Mouse (Mus musculus): ENCODE measurements around the gene Mgmt. TPM values are rescaled to one million over a fixed set of nuclear protein-coding genes. Genes with fewer than 3 reads are reported as not detected.

The Mgmt gene
- total RNA-seq, 1 experiment from 2014 or later, result not detected

GRCm38 (mm10) chr7:136897481-136897880 lies 3.1 kb downstream of the Mgmt start:
- no peak for ATAC-seq (replicated peaks; ENCODE audit: insufficient number of reproducible peaks, low FRiP score, low TSS enrichment, poor library complexity, severe bottlenecking)

- no peak for ATAC-seq (replicated peaks; ENCODE audit: insufficient number of reproducible peaks, low FRiP score, low TSS enrichment, poor library complexity, severe bottlenecking)
Measured at GRCm38 (mm10) chr7:136898005-136898404, 3.6 kb downstream of the Mgmt start.

DNA sequence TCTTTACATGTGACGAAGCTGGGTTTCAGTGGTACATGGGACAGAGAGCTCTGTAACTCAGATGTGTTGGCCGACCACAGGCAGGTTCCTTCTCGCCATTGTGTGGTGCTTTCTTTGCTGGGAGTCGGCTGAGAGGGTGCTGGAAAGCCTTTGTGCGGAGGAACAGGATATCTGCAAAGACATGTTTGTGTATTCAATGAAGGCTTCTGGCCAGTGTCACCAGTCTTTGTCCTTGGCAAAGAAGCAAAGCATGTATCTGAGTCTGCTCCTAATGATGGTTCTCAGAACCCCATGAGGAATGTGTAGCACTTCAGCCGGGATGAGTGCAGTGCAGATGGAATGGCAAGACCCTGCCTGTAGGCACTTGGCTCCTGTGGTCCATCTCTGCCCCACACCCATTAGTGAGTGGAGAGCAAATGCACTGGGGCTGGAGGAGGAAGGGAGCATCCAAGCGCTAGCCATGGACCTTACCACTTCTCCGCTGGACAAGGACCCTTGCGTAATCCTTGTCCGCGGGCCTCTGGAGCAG lies 14.3 kb downstream of the Mgmt start:
- ATAC-seq (replicated peaks; ENCODE audit: insufficient number of reproducible peaks, low FRiP score, low TSS enrichment, poor library complexity, severe bottlenecking), result no peak

DNA sequence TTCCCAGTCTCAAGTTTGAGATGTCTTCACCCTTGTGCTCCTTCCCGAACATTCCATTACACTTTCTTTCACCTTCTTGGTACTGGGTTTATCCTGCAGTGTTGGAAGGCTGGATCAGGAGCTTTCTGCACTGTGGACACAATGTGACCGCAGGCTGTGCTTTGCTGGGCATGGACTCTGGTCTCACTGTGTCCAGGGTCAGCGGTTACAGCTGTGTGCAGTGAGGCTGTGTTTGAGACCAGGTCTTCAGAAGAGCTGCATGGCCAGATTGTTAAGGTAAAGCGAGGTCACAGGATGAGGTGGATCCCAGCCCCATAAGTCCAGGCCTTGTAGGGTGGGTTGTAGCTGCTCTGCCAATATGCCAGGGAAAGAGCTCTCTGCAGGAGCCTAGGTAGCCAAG lies 18.5 kb downstream of the Mgmt start:
- no peak for ATAC-seq (replicated peaks; ENCODE audit: insufficient number of reproducible peaks, low FRiP score, low TSS enrichment, poor library complexity, severe bottlenecking)

- ATAC-seq (replicated peaks; ENCODE audit: insufficient number of reproducible peaks, low FRiP score, low TSS enrichment, poor library complexity, severe bottlenecking), result no peak
Measured at GRCm38 (mm10) chr7:136916021-136916420, 21.6 kb downstream of the Mgmt start.

- no peak for ATAC-seq (replicated peaks; ENCODE audit: insufficient number of reproducible peaks, low FRiP score, low TSS enrichment, poor library complexity, severe bottlenecking)
Measured at GRCm38 (mm10) chr7:136920976-136921755, 26.8 kb downstream of the Mgmt start.

GRCm38 (mm10) chr7:136922230-136922629 lies 27.8 kb downstream of the Mgmt start:
- no peak for ATAC-seq (replicated peaks; ENCODE audit: insufficient number of reproducible peaks, low FRiP score, low TSS enrichment, poor library complexity, severe bottlenecking)

- no peak for ATAC-seq (replicated peaks; ENCODE audit: insufficient number of reproducible peaks, low FRiP score, low TSS enrichment, poor library complexity, severe bottlenecking)
Measured at GRCm38 (mm10) chr7:136924610-136925260, 30.3 kb downstream of the Mgmt start.

GRCm38 (mm10) chr7:136926178-136926577 lies 31.8 kb downstream of the Mgmt start:
- ATAC-seq (replicated peaks; ENCODE audit: insufficient number of reproducible peaks, low FRiP score, low TSS enrichment, poor library complexity, severe bottlenecking), result no peak

- no peak for ATAC-seq (replicated peaks; ENCODE audit: insufficient number of reproducible peaks, low FRiP score, low TSS enrichment, poor library complexity, severe bottlenecking)
Measured at GRCm38 (mm10) chr7:136930451-136930850, 36.0 kb downstream of the Mgmt start.

GRCm38 (mm10) chr7:136933367-136933766 lies 39.0 kb downstream of the Mgmt start:
- ATAC-seq (replicated peaks; ENCODE audit: insufficient number of reproducible peaks, low FRiP score, low TSS enrichment, poor library complexity, severe bottlenecking), result no peak

DNA sequence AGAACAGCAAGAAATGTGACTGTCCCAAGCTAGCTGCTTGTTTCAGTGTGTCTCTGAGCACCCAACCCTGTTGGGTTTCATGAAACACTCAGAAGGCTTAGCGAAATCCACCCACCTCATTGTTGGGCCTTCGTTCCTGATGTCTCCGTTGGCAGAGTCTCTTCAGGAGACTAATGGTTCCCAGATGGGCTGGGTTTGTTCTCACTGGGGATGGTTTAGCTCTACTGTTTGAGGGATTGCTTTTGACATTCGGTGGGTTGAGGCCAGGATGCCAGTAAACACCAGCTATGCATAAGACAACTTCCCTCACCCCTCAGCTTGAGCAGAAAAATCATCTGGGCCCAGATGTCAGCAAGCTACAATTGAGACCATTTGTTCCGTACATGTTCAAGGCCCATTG lies 39.9 kb downstream of the Mgmt start:
- ATAC-seq (replicated peaks; ENCODE audit: insufficient number of reproducible peaks, low FRiP score, low TSS enrichment, poor library complexity, severe bottlenecking), result no peak

DNA sequence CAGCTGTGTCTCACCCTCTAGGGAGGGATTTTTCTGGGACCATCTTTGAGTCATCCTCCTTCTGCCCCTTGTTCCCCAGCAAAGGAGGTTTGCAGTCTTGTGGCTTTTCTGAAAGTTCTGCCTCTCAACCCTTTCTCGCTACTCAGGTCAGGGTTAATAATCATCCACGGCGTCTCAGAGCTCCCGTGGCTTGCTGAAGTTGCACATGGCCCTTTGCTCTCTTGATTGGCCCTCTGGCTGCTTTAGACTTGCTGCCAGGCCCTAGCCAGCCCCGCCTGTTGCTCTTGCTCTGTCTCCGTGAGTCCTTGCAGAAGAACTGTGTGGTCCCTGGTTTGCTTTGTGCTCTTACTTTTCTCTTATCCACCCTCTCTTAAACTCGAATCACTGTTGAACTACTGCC lies 40.4 kb downstream of the Mgmt start:
- ATAC-seq (replicated peaks; ENCODE audit: insufficient number of reproducible peaks, low FRiP score, low TSS enrichment, poor library complexity, severe bottlenecking), result no peak

DNA sequence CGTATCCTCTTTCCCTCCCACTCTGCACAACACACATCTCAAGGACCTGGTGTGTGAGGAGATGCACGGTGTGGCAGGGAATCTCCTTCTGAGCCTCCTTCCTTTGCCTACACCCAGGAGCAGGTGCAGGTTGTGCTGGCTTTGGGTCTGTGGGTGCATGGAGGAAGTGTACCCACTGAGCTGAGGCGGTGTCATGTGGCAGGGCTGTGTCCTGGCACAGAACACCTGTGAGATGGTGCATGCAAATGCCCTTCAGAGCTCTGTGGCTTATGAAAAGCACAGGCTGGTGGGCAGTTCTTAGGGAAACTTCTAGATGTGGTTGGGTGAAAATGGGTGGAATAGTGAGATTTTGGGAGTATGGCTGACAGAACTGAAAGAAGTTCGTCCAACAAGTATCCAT lies 44.0 kb downstream of the Mgmt start:
- ATAC-seq (replicated peaks; ENCODE audit: insufficient number of reproducible peaks, low FRiP score, low TSS enrichment, poor library complexity, severe bottlenecking), result no peak

GRCm38 (mm10) chr7:136942414-136942813 lies 48.0 kb downstream of the Mgmt start:
- no peak for ATAC-seq (replicated peaks; ENCODE audit: insufficient number of reproducible peaks, low FRiP score, low TSS enrichment, poor library complexity, severe bottlenecking)

GRCm38 (mm10) chr7:136943886-136944285 lies 49.5 kb downstream of the Mgmt start:
- ATAC-seq (replicated peaks; ENCODE audit: insufficient number of reproducible peaks, low FRiP score, low TSS enrichment, poor library complexity, severe bottlenecking), result no peak

- ATAC-seq (replicated peaks; ENCODE audit: insufficient number of reproducible peaks, low FRiP score, low TSS enrichment, poor library complexity, severe bottlenecking), result no peak
Measured at GRCm38 (mm10) chr7:136945697-136946096, 51.3 kb downstream of the Mgmt start.

- no peak for ATAC-seq (replicated peaks; ENCODE audit: insufficient number of reproducible peaks, low FRiP score, low TSS enrichment, poor library complexity, severe bottlenecking)
Measured at GRCm38 (mm10) chr7:136946131-136946530, 51.7 kb downstream of the Mgmt start.

DNA sequence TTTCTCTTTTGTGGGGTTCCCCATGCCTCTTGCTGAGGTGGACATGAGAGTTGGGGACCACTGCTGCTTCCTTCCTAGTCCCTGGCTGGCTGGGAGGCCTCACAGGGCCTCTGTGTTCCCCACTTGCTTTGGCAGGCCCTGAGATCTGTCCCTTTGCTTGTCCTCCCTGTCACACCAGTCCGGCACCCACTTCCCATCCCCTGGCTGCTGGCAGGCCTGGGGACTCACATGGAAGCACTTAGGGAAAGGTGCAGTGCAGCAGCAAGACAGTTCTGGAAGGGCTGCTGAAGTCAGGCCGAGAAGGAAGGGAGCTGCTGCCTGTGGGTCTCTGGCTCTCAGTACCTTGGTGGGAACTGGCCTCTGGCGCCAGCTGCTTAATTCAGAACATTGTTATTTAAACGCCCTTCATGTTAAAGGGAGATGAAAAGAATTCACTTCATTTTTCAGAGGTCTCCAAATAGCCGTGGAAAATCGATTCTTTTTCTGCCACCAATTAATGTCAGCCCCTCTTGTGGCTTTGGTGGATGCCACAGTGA lies 53.9 kb downstream of the Mgmt start:
- no peak for ATAC-seq (replicated peaks; ENCODE audit: insufficient number of reproducible peaks, low FRiP score, low TSS enrichment, poor library complexity, severe bottlenecking)

DNA sequence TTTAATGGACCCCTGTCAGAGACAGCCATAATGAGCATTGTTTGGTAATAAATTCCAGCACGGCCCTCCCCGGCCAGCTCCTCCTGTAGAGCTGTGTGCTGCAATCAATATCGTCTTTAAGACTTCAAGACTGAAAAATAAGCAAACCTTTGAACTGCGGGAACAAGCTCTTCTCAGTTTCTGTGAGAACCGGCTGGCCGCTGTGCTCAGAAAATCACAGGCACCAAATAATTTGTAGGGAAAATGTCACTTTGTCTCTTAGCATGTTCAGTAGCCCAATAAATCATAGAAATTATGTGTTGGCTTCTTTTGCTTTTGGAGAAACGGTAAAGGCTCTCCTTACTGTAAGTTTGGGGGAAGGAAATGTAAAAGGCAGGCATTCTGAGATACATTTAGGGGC lies 58.2 kb downstream of the Mgmt start:
- no peak for ATAC-seq (replicated peaks; ENCODE audit: insufficient number of reproducible peaks, low FRiP score, low TSS enrichment, poor library complexity, severe bottlenecking)
